Mouse (Mus musculus): ENCODE measurements around the gene Nup133.

The Nup133 gene

GRCm38 (mm10) chr8:123847546-123847945 lies 101.5 kb downstream of the Nup133 start:
- no peak for DNase-seq (ENCODE audit: extremely low spot score)

Measured in embryo, embryonic 9.5 days (tissue).